Mouse (Mus musculus) E14TG2a.4 (cell line): ENCODE results near the gene Abcd3.

Experiments
- H3K27me3 ChIP-seq: 2 replicates; pipeline ENCODE4 v1.6.1; 2014; ENCODE audit warnings: low read length, control low read depth; ENCODE audit not compliant: insufficient read depth
- H3K36me3 ChIP-seq: 2 replicates; pipeline ENCODE4 v1.6.1; 2014; ENCODE audit warnings: low read length, control low read depth; ENCODE audit not compliant: insufficient read depth
- H3K4me1 ChIP-seq: replicated peaks from 2 replicates; pipeline ENCODE4 v1.6.1; 2014; ENCODE audit warnings: low read depth, low read length, control low read depth
- H3K4me3 ChIP-seq: replicated peaks from 2 replicates; pipeline ENCODE4 v1.5.1; 2014; ENCODE audit warnings: mild to moderate bottlenecking, low read length
- H3K9me3 ChIP-seq: 2 replicates; pipeline ENCODE4 v1.6.1; 2014; ENCODE audit warnings: low read length, control low read depth
- CTCF ChIP-seq: conservative IDR thresholded peaks from 2 replicates; pipeline ENCODE4 v1.5.1; 2014; ENCODE audit warnings: low read length
- NANOG ChIP-seq: IDR thresholded peaks from 2 replicates; pipeline ENCODE4 v1.6.1; 2014; ENCODE audit warnings: borderline replicate concordance, low read length, mixed read lengths
- POU5F1 ChIP-seq: IDR thresholded peaks from 2 replicates; pipeline ENCODE4 v1.6.1; 2014; ENCODE audit warnings: low read length, borderline replicate concordance

Gene Abcd3

DNA sequence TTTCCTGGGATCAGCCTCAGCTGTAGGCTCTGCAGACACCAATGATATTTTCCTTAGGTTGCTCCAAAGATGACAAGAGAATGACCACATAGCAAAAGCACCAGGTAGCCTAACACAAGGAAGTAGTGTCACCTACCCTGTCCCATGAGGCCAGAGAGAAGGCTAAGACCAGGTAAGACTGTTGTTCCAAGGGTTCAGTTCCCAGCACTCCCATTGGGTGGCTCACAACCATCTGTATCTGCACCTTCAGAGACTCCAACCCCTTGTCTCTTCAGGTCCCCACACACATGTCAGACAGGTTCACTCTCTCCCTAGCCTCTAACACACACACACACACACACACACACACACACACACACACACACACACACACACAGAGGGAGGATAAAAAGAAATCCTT, 99.8 kb downstream of the Abcd3 start:
- H3K36me3 ChIP-seq, result no peaks in the 10 kb centered on the region

DNA sequence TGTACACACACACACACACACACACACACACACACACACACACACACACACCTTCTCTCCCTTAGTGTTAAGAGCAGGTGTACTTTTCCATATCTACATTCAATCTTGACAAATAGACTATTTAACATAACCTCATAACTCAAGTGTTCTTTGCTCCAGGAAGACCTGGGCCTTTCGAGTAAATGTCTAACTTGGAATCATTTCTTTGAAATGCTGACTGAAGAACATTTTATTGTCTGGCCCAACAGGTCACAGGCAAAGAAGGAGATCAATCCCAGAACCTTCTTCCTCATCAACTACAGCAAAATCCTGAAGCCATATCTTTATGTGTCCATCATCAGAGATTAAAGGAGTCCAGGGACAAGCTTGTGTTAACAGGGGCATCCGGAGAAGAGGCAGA, 100.6 kb downstream of the Abcd3 start:
- H3K36me3 ChIP-seq, result no peaks in the 10 kb centered on the region
- H3K4me3 ChIP-seq, result no peak overlapping the region
- H3K9me3 ChIP-seq, result no peaks in the 10 kb centered on the region
- TF ChIP-seq CTCF, result no peak
- no peak for TF ChIP-seq POU5F1
- H3K27me3 ChIP-seq, result peaks cover 10% of the 10 kb centered on the region; the same call in 1 of the 2 replicates
- H3K4me1 ChIP-seq, result no peaks in the 10 kb centered on the region; the same call in 1 of the 2 replicates

More for the DNA sequence above, 99.8 kb downstream of the Abcd3 start:
- Histone ChIP-seq H3K4me1 (no peaks in the 10 kb centered on the region; the same call in 1 of the 2 replicates), H3K9me3 (no peaks in the 10 kb centered on the region), H3K4me3 (no peak overlapping the region), H3K27me3 (peaks cover 14% of the 10 kb centered on the region; the same call in 1 of the 2 replicates)
- no peak for TF ChIP-seq CTCF
- no peak for TF ChIP-seq NANOG
- TF ChIP-seq POU5F1, result no peak

DNA sequence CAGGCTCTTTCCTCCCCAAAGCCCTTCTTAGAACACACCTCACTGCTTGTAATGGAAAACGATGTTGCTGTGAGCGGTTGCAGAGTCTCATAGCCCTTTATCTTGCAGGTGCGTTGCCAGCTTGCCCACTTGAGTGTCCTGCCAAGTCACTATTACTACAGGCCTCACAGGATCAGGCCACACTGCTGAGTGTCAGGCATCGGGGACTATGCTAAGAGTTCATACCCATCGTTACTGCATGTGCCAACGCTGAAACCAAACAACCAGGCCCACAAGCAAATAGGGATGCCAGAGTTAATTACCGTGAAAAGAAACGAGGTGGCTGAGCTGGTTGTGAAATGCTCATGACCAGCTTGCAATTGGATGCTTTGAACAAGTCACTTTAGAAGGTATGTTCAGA, 101.3 kb downstream of the Abcd3 start:
- Histone ChIP-seq H3K4me1 (no peaks in the 10 kb centered on the region), H3K27me3 (peaks cover 7% of the 10 kb centered on the region; the same call in 1 of the 2 replicates), H3K9me3 (no peaks in the 10 kb centered on the region), H3K36me3 (no peaks in the 10 kb centered on the region), H3K4me3 (no peak overlapping the region)
- TF ChIP-seq CTCF, result no peak
- TF ChIP-seq POU5F1, result no peak
- TF ChIP-seq NANOG, result no peak

DNA sequence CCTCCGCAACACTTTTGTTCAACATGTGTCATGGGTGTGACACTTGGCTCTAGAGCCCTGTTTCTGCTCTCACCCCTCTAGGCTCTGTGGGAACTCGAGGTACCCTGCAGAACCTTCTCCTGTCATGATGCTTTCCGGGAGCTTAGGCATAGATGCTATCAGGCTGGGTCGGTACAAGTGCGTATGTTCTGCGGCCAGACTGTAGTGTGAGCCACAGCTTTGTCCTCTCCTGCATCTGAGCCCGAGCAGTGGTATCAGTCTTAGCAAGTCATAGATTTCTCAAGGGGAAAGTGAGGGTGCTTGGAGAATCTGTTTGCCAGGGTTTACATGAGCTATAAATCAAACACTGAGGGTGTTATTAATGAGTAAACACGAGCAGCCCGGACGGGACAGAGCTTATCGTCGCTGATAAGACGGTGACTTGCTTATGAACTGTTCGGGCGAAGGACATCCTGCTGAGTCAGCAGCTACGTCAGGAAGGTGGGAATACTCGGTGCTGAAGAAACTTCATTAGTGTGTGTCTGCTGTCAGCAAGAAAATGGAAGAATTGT, 101.9 kb downstream of the Abcd3 start:
- Histone ChIP-seq H3K4me1 (no peaks in the 10 kb centered on the region), H3K27me3 (peaks cover 7% of the 10 kb centered on the region; the same call in 1 of the 2 replicates), H3K4me3 (no peak overlapping the region), H3K9me3 (no peaks in the 10 kb centered on the region), H3K36me3 (no peaks in the 10 kb centered on the region)
- no peak for TF ChIP-seq NANOG
- TF ChIP-seq CTCF, result no peak
- no peak for TF ChIP-seq POU5F1

DNA sequence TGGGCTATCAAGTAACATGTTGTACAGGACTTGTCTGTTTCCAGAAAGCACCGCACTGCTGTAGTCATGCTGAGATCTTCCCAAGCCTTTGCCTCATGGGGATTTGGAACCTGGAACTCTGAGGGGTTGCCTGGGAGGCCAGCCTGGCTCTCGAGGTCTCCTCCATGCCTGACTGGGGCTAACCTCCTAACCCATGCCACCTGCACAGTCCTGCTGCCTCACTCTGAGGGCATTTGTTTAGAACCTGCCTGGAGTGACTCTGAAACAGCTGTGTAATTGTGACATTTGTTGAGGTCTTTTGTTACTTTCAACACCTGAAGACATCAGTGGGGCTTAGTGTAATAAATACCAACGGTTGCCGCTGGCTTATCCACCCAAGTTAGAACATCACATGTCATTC, 102.9 kb downstream of the Abcd3 start:
- H3K4me3 ChIP-seq, result no peak overlapping the region
- no peak for TF ChIP-seq CTCF
- TF ChIP-seq POU5F1, result no peak
- no peak for TF ChIP-seq NANOG
- peaks cover 7% of the 10 kb centered on the region; the same call in 1 of the 2 replicates for H3K27me3 ChIP-seq
- H3K4me1 ChIP-seq, result no peaks in the 10 kb centered on the region
- no peaks in the 10 kb centered on the region for H3K9me3 ChIP-seq
- no peaks in the 10 kb centered on the region for H3K36me3 ChIP-seq

DNA sequence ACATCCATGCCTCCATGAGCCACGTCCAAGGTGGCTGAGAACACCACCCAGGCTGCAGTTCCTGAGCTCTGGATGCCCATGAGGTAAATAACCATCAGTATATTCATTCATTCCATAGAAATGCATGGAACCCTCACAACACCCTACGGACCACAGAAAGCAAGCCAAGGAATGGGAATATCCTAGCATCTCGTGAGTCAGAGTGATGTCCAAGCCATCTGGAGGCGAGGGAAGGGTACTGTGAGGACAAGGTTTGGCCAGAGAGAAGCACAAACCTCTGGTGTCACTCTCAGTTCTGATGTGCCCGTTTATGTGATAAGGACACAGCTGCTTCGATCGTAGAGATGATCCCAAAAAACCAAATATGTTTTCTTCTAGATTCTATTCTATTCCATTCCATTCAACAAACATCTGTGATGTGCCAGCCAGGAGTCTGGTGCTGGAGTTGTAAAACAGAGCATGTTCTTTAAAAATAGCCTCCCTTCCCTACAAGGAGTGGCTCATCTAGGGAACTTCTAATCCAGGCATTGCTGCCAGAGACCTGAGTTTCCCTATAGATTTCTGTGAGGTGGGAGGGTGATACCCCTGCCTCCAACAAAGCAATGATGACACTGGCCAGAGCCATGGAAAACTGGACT, 104.1 kb downstream of the Abcd3 start:
- TF ChIP-seq NANOG (no peak), POU5F1 (no peak), CTCF (no peak)
- H3K36me3 ChIP-seq, result no peaks in the 10 kb centered on the region
- H3K4me3 ChIP-seq, result no peak overlapping the region
- no peaks in the 10 kb centered on the region for H3K4me1 ChIP-seq
- H3K27me3 ChIP-seq, result peaks cover 7% of the 10 kb centered on the region; the same call in 1 of the 2 replicates
- no peaks in the 10 kb centered on the region for H3K9me3 ChIP-seq
